Mouse (Mus musculus) yolk sac, embryonic 10.5 days (tissue): Measurements from ENCODE around the gene Atp4b.

Source experiments
- DNase-seq: peaks from one replicate; pipeline ENCODE4 v3.0.0-alpha.2; 2017; ENCODE audit warnings: low spot score

Gene Atp4b

GRCm38 (mm10) chr8:13396725-13397124 is at the start of gene Atp4b:
Gene Atp4b, minus strand, starts transcription at chr8:13396825.
- DNase-seq = no peak

- DNase-seq = no peak
These were observed 45.5 kb upstream of the Atp4b start for GRCm38 (mm10) chr8:13442152-13442551.

- DNase-seq = no peak
These were observed 40.9 kb upstream of the Atp4b start for GRCm38 (mm10) chr8:13437531-13437930.

GRCm38 (mm10) chr8:13436052-13436451 is 39.4 kb upstream of the Atp4b start:
- DNase-seq = no peak

- no peak for DNase-seq
These were observed 38.3 kb upstream of the Atp4b start, which contains the start of gene Tmem255b for GRCm38 (mm10) chr8:13434889-13435288. Gene Tmem255b, plus strand, starts transcription at chr8:13435189.

GRCm38 (mm10) chr8:13433130-13433529 is 36.5 kb upstream of the Atp4b start:
- DNase-seq = no peak

GRCm38 (mm10) chr8:13430866-13431265 is 34.2 kb upstream of the Atp4b start:
- no peak for DNase-seq

- no peak for DNase-seq
These were observed 33.8 kb upstream of the Atp4b start for GRCm38 (mm10) chr8:13430412-13430811.

GRCm38 (mm10) chr8:13428156-13428555 is 31.5 kb upstream of the Atp4b start:
- DNase-seq = no peak

GRCm38 (mm10) chr8:13427351-13427750 is 30.7 kb upstream of the Atp4b start:
- DNase-seq = no peak

- no peak for DNase-seq
These were observed 24.3 kb upstream of the Atp4b start for GRCm38 (mm10) chr8:13420970-13421369.

- no peak for DNase-seq
These were observed 22.6 kb upstream of the Atp4b start for GRCm38 (mm10) chr8:13419111-13419639.

- DNase-seq = no peak
These were observed 19.3 kb upstream of the Atp4b start for GRCm38 (mm10) chr8:13415879-13416278.

- DNase-seq = no peak
These were observed 17.3 kb upstream of the Atp4b start for GRCm38 (mm10) chr8:13413823-13414390.

GRCm38 (mm10) chr8:13412891-13413558 is 16.4 kb upstream of the Atp4b start:
- DNase-seq = peak; percentile 31

- peak; percentile 30 for DNase-seq
These were observed 15.0 kb upstream of the Atp4b start for GRCm38 (mm10) chr8:13411597-13411996.

GRCm38 (mm10) chr8:13406011-13406410 is 9.4 kb upstream of the Atp4b start:
- DNase-seq = no peak

GRCm38 (mm10) chr8:13404666-13405131 is 8.1 kb upstream of the Atp4b start, which contains the start of gene Grk1:
Gene Grk1, plus strand, starts transcription at chr8:13405081.
- no peak for DNase-seq

GRCm38 (mm10) chr8:13403517-13403916 is 6.9 kb upstream of the Atp4b start:
- no peak for DNase-seq

GRCm38 (mm10) chr8:13393869-13394268 is 2.8 kb downstream of the Atp4b start:
- DNase-seq = no peak

- DNase-seq = no peak
These were observed 7.9 kb downstream of the Atp4b start for GRCm38 (mm10) chr8:13388744-13389143.

- no peak for DNase-seq
These were observed 8.9 kb downstream of the Atp4b start for GRCm38 (mm10) chr8:13387728-13388127.

- no peak for DNase-seq
These were observed 10.3 kb downstream of the Atp4b start for GRCm38 (mm10) chr8:13386366-13386765.
